Mouse (Mus musculus) erythroblast, embryonic 14.5 days (primary cell): ENCODE results near the gene Pla2g3.

Experiments used
- GATA1 ChIP-seq: IDR thresholded peaks from 2 replicates; pipeline ENCODE4 v1.6.1; 2012; ENCODE audit warnings: low read length, inconsistent platforms, mixed read lengths
- TAL1 ChIP-seq: IDR thresholded peaks from 3 replicates; pipeline ENCODE4 v1.6.1; 2012; ENCODE audit warnings: low read length, inconsistent platforms, mixed read lengths

GRCm38 (mm10) chr11:3515216-3515615 is 27.1 kb downstream of the Pla2g3 start:
- TF ChIP-seq TAL1 (no peak), GATA1 (no peak)
